Mouse (Mus musculus) kidney, adult 8-10 months (tissue): ENCODE measurements around the gene Hsf4.

Source experiments
- DNase-seq, 2 experiments: peaks; one replicate each; pipeline ENCODE4 v3.0.0; 2022

The Hsf4 gene

GRCm38 (mm10) chr8:105306146-105306691, 36.6 kb downstream of the Hsf4 start:
- DNase-seq, result no peak

GRCm38 (mm10) chr8:105307670-105308069, 38.1 kb downstream of the Hsf4 start:
- DNase-seq, result no peak

DNA sequence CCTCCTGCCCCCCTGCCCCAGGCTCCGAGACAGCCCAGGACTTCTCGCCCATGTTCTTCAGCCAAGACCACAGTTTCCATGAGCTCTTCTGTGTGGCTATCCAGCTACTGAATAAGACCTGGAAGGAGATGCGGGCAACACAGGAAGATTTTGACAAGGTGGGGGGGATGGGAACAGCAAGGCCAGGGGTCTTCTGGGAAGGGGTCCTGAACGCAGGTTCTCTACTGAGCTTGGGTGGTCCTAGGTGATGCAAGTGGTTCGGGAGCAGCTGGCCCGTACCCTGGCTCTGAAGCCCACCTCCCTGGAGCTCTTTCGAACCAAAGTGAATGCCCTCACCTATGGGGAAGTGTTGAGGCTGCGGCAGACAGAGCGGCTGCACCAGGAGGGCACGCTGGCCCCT, 38.8 kb downstream of the Hsf4 start:
- DNase-seq, result no peak

DNA sequence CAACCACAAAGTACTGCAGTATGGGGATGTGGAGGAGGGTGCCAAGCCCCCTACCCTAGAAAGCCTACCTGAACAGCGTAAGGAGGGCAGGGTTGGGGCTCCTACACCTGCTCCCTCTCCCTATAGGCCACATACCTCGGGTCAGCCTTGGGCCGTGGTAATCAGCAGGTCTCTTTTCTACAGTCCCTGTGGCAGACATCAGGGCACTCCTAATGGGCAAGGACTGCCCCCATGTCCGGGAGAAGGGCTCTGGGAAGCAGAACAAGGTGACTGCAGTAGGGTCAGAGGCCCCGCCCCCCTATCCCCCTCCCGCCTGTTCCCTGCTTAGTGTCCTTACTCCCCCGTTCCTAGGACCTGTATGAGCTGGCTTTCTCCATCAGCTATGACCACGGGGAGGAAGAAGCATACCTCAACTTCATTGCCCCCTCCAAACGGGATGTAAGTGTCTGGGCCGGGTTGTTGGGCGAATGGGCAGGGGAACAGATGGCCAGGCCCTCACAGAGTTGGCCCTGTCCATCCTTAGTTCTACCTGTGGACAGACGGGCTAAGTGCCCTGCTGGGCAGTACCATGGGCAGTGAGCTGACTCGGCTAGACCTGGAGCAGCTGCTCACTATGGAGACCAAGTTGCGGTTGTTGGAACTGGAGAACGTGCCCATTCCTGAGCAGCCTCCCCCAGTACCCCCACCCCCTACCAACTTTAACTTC, 39.7 kb downstream of the Hsf4 start:
- DNase-seq, result no peak

DNA sequence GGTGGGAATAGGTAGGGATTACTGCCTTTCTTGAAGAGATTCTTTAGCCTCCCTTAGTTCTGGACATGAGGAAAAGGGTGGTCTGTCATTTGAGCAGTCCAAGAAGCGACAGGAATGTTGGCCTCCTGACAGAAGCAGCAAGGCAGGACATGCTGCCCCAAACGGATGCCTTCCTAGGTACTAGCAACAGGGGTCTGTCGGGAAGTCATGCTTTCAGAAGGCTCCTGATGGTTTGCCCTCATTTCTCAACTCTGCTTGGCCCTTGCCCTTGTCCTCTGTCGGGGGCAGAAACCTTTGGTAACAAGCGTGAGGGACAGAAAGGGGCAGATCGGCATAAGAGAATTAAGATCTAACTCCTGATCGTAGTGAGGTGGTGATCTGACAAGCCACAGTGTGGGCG, 40.5 kb downstream of the Hsf4 start:
- DNase-seq, result no peak

DNA sequence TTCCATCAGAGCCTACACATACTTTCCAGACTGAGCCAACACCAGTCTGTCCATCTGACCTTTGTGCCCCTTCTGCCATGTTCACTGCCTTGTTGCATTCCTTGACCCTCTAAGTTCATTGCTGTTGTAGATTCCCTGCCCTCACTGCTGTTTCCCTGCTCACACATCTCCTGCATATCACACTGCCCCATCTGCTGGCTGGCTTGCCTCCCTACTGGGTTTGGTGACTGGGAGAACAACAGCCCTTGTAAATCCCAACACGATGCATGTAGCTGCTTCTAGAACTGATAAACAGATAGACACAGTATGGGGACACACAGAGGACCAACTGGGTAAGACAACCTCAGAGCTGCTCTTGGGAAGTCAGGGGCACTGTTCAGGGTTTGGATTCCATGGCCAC, 42.1 kb downstream of the Hsf4 start:
- DNase-seq, result no peak

DNA sequence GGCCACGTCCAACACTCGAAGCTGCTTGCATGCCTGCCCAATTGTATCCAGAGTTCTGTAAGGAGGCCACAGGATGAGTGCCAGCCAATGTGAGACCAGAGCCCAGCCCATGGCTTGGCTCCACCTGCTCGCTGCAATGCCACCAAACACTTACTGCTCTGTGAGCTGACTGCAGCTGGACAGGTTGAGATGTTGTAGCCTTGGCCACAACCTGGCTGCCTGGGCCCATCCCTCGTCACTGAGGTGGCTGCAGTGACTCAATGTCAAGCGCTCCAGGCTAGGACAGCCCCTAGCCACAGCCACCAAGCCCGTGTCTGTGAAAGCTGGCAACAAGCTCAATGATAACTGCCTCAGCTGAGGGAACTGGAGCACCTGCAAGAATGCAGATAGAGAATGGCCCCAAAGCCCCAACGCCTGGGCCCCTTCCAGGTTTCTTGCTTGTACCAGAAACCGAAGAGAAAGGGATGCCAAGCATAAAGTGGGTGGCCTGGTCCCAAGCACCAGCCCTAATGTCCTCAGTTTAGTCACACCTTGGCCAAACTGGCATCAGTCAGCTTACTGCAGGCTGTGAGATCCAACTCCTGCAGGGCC, 43.4 kb downstream of the Hsf4 start:
- no peak for DNase-seq

DNA sequence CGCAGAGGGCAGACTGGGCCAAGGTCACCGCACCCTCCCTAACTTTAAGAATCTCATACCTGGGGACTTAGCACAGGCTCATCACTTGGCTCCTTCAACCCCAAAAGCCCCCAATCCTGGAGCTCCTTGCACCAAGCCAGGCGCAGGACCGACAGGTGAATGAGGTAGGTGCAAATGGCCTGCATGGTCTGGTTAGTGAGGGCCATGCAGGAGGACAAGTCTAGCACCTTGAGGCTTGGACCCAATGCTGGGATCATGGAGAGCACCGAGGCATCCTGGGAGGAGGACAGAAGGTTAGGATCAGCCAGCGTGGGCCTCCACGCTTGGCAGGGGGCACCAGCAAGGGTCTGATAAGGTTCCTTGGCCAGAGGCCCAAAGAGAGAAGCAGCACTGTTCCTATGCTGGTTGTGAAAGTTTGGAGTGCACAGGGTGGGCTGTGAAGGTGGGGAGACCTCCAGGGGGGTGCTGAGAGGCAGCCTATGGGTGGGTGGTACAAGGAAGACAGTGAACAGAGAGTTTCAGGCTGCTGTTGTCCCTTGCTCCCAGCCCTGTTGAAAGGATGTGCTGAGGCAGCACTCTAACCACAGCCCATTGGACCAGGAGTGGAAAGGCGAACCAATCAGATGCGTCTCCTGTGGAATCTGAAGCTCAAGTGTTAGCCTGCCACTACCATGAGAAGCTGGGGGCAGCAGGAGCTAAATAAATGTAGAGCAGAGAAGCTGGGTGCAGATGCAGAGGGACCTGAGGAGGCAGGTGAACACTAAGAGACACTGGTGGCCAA, 44.2 kb downstream of the Hsf4 start:
- no peak for DNase-seq

DNA sequence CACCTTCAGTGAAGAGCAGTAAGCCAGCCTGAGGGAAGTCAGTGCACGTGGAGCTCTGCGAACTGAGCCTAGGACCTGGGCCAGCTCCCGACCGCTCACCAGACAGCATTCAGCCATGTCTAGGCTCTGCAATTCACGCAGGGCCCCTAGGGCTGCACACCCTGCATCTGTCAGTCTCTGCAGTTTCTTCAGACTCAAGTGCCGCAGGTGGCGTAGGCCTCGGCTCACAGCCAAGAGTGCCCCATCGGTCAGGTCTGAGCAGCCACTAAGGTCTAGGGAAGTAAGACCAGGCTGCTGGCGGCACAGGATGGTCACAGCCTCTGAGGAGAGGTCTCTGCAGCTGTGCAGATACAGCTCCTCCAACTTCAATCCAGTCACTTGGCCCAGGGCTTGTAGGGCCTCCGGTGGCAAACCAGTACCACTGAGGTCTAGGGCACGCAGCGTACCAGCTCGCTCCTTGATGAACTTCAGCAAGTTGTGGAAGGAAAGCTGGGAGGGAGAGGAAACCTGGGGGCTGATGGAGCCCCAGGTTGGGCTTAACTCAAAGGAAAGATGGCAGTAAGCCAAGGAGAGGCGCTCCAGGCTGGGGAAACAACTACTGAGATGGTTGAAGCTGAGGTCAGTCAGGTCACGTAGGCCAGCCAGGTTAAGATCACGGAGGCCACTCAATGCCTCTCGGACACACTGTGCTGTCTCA, 45.6 kb downstream of the Hsf4 start:
- DNase-seq, result no peak

GRCm38 (mm10) chr8:105317941-105318340, 48.3 kb downstream of the Hsf4 start:
- no peak for DNase-seq

DNA sequence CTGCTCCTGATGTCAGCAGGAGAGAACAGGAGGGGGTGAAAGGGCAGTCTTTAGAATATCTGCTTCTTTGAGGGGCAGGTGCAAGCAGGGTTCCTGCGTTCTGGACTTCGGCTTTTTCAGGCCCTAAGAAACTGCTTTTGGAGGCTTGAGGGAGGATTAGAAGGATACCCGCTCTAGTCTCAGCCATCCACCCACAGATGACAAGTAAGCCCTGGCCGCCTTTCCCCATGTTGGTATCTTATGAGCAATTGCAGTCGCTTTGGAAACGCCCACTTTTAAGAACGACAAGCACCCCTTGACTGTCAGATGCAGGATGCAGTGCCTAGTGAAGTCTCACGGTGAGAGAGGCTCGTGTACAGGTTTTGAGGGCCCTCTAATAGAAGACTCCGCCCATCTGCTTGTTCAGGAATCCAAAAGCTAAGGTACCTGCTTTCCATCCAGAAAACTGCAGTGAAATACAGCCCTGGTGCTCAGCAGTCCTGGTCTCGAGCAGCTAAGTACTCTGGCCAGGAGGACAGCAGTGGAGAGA, 49.1 kb downstream of the Hsf4 start:
- no peak for DNase-seq

DNA sequence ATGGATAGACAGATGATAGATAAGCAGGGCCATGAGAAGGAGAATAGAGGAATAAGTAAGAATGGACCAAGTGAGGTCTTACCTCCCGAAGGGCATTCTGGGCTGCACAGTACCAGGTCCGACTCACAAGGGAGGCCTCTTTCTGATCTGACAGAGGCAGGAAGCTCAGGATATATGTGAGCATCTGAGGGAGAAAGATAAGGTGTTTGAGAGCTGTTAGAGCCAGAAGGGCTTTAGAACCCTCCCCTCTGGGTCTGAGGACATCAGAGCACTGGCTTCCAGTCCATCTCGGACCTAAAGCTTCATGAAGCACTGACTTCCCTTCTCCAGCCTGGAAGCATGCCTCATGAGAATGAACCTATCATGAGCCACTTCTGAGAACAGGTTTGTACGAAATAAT, 53.6 kb downstream of the Hsf4 start:
- no peak for DNase-seq
